Comparison of ENCODE assay signal across 12 mouse cellular contexts in genomic region chr1:161621291-161621690, GRCm38 (mm10).
A peak's percentile ranks its signal among the peaks of the same experiment; 100 is the strongest.
DNase-seq lines count a peak whose midpoint lies in the region; ATAC-seq lines count a peak whose summit lies in the region.
"Had no signal": no experiment of that assay in that cellular context is flagged by ENCODE, and none has a peak within 500 bp of the region (broad histone marks: within the 10 kb centered on the region; RNA-seq: fewer than 3 reads in every experiment).

No protein-coding gene starts in this region.

- no peak for DNase-seq in cerebellum, postnatal 4 days (ENCODE audit: low spot score in 2 of 2)
- peak; percentile 5 for DNase-seq in urinary bladder, postnatal 25 days (ENCODE audit: low spot score)
- DNase-seq in urinary bladder, postnatal 10 days (ENCODE audit: low spot score): no peak
- DNase-seq in cerebellum, postnatal 36 days: peak; percentile 31 to 51
- no peak for DNase-seq in ovary, adult 18-20 months (ENCODE audit: low spot score)
- no peak for DNase-seq in retina, embryonic 14.5 days (ENCODE audit: low spot score)
- DNase-seq in heart, postnatal 25 days (ENCODE audit: low spot score): no peak
- DNase-seq: embryo, embryonic 11 days; gastrocnemius, postnatal 36 days; kidney, adult 2 months; thymus, adult 18-20 months had no signal

- intact Hi-C loops in heart, postnatal 25 days (cut with DNase I): no loop called here

- peak; percentile 68; the same call in 1 of the 2 replicates for ATAC-seq in cerebellum, adult (ENCODE audit: insufficient number of reproducible peaks, low FRiP score, low TSS enrichment)

Comparison
In these comparisons a context has a peak if more than half of its experiments do, and no peak if none do; other contexts are left out.
1. DNase-seq: peak in urinary bladder, postnatal 25 days (single experiment) and cerebellum, postnatal 36 days (2 of 2); none in cerebellum, postnatal 4 days (0 of 2), urinary bladder, postnatal 10 days (single experiment), ovary, adult 18-20 months (single experiment), retina, embryonic 14.5 days (single experiment) and heart, postnatal 25 days (single experiment).